Mouse (Mus musculus): ENCODE results near the gene Dvl1. TPM values are rescaled to one million over a fixed set of nuclear protein-coding genes. Genes with fewer than 3 reads are reported as not detected.

The Dvl1 gene
- polyA plus RNA-seq, 1 experiment: 8.1 TPM

DNA sequence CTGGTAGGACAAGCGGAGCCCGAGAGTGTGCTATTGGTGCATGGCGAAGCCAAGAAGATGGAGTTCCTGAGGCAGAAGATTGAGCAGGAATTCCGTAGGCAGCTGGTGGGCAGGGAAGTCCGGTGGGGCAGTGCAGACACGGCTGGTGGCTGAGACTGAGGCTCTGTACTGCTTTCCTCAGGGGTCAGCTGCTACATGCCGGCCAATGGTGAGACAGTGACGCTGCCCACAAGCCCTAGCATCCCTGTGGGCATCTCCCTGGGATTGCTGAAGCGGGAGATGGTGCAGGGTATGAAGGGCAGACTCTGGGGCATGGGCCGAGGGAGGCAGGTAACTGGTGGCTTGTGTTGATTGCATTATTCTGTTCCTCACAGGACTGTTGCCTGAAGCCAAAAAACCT is 40.5 kb downstream of the Dvl1 start:
- TF ChIP-seq GATA1 (IDR thresholded peaks at IDR 0.05; ENCODE audit: low read length) (no peak), TAL1 (IDR thresholded peaks at IDR 0.05; ENCODE audit: low read length) (no peak)
- Histone ChIP-seq H3K36me3 (ENCODE audit: control insufficient read depth) (peaks cover 68% of the 10 kb centered on the region), H3K27me3 (ENCODE audit: control insufficient read depth) (no peaks in the 10 kb centered on the region), H3K4me3 (replicated peaks) (no peak overlapping the region), H3K4me1 (ENCODE audit: control insufficient read depth) (peaks cover 23% of the 10 kb centered on the region), H3K9me3 (ENCODE audit: control insufficient read depth, low read length) (no peaks in the 10 kb centered on the region)

DNA sequence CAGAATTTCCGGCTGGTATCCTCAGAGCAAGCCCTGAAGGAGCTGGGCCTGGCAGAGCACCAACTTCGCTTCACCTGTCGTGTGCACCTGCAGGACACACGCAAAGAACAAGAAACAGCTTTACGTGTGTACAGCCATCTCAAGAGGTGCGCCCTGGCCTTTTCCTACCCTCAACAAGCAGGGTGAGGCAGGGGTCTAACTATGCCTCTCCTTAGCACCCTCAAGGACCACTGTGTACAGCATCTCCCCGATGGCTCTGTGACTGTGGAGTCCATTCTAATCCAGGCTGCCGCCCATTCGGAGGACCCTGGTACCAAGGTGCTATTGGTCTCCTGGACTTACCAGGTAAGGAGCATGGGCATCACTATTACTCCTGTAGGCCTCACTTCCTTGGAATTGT is 41.0 kb downstream of the Dvl1 start:
- Histone ChIP-seq H3K4me3 (replicated peaks) (no peak overlapping the region), H3K9me3 (ENCODE audit: control insufficient read depth, low read length) (no peaks in the 10 kb centered on the region), H3K27me3 (ENCODE audit: control insufficient read depth) (no peaks in the 10 kb centered on the region), H3K36me3 (ENCODE audit: control insufficient read depth) (peaks cover 65% of the 10 kb centered on the region), H3K4me1 (ENCODE audit: control insufficient read depth) (peaks cover 28% of the 10 kb centered on the region)
- TF ChIP-seq GATA1 (IDR thresholded peaks at IDR 0.05; ENCODE audit: low read length) (no peak), TAL1 (IDR thresholded peaks at IDR 0.05; ENCODE audit: low read length) (no peak)

DNA sequence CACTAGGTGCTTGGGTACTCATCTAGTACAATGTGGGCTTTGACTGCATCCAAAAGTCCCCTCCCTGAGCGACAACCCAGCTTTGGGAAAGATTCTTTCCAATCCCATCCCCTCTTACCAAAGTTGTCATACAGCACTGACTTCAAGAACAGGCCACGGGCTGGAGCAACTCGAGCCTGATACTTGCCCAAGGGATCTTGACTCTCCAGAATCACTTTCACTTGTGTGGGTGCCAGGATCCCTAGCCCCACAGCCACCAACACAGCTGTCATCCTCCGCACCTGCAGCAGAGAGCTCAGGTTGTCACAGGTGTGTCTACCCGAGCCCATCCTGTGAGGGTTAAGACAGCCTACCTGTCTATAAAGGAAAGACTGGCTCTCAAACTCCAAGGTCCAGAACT is 42.1 kb downstream of the Dvl1 start:
- Histone ChIP-seq H3K4me1 (ENCODE audit: control insufficient read depth) (peaks cover 39% of the 10 kb centered on the region), H3K4me3 (replicated peaks) (no peak overlapping the region), H3K36me3 (ENCODE audit: control insufficient read depth) (peaks cover 58% of the 10 kb centered on the region), H3K27me3 (ENCODE audit: control insufficient read depth) (no peaks in the 10 kb centered on the region), H3K9me3 (ENCODE audit: control insufficient read depth, low read length) (no peaks in the 10 kb centered on the region)
- no peak for TF ChIP-seq TAL1 (IDR thresholded peaks at IDR 0.05; ENCODE audit: low read length)

DNA sequence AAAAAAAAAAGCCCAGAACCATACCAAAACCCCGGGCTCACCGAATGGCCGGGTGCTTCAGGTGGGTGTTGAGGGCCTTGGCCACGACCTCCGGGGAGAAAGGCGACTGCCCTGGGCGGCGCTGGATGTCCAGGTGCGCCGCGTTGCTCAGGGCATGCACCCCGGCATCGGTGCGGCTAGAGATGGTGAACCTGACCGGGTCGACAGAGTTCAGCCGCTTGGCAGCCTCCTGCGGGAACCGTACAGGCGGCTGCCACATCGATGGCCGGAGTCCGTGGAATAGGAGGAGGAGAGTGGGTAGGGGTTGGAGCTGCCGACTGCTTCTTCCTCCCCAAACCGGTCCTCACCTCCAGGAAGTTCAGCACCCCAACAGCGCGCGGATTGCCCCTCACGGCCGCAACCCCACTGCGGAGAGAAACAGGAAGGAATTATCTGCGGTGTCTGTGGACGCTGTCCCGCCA is 43.8 kb downstream of the Dvl1 start:
- Histone ChIP-seq H3K9me3 (ENCODE audit: control insufficient read depth, low read length) (no peaks in the 10 kb centered on the region), H3K4me3 (replicated peaks) (peak overlapping the region; percentile 89), H3K4me1 (ENCODE audit: control insufficient read depth) (peaks cover 57% of the 10 kb centered on the region), H3K27me3 (ENCODE audit: control insufficient read depth) (no peaks in the 10 kb centered on the region), H3K36me3 (ENCODE audit: control insufficient read depth) (peaks cover 57% of the 10 kb centered on the region)
- TF ChIP-seq TAL1 (IDR thresholded peaks at IDR 0.05; ENCODE audit: low read length) (no peak), GATA1 (IDR thresholded peaks at IDR 0.05; ENCODE audit: low read length) (no peak)

DNA sequence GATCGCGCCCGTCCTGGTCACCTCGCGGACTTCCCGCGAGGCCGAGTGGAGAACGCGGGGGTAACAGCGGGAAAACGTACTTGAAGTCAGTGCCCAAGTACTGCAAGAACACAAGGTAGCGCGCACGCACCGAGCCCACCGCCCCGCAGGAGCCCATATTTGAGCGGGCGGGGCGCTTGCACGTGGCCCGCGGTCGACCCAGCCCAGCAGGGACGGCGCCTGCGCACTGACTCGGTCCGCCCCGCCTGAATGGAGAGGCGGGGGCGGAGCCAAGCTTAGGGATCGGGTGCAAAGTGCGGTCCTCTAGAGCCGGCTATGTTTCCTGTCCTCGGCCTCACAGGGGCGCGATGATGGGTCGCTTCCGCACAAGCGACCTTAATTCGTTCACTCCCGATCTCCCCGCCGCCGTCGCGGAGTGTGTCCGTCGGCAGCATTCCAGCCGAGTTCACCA is 44.4 kb downstream of the Dvl1 start, which contains the start of the genes Pusl1 and Acap3:
Pusl1 (minus strand) TSS at position 231 of the 451 bp plus-strand sequence.
Acap3 (plus strand) TSS at position 272 of the 451 bp plus-strand sequence.
- peak within 1 kb of the TSS; percentile 89 for H3K4me3 ChIP-seq (replicated peaks)
- H3K9me3 ChIP-seq (ENCODE audit: control insufficient read depth, low read length): no peaks in the 10 kb centered on the region
- no peaks in the 10 kb centered on the region for H3K27me3 ChIP-seq (ENCODE audit: control insufficient read depth)
- H3K4me1 ChIP-seq (ENCODE audit: control insufficient read depth): peaks cover 58% of the 10 kb centered on the region
- TF ChIP-seq TAL1 (IDR thresholded peaks at IDR 0.05; ENCODE audit: low read length): no peak
- TF ChIP-seq GATA1 (IDR thresholded peaks at IDR 0.05; ENCODE audit: low read length): no peak
- H3K36me3 ChIP-seq (ENCODE audit: control insufficient read depth): peaks cover 57% of the 10 kb centered on the region

DNA sequence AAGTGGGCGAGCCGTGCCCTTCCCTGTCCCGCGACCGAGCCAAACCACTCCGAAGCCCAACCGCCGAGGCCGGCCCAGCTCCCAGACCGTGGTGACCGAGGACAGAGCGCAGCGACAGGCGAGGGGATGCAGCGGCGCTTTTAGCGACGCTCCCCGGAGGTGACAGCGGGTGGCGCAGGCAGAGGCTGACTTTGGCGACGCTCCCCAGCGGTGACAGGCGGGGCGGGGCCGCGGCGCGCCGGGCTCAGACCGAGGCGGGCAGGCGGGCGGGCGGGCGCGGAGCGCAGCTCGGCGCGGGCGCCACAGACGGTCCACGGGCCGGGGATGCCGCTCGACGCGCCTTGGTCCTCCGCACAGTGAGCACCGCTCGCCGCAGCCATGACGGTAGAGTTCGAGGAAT is 44.8 kb downstream of the Dvl1 start:
- peaks cover 57% of the 10 kb centered on the region for H3K36me3 ChIP-seq (ENCODE audit: control insufficient read depth)

DNA sequence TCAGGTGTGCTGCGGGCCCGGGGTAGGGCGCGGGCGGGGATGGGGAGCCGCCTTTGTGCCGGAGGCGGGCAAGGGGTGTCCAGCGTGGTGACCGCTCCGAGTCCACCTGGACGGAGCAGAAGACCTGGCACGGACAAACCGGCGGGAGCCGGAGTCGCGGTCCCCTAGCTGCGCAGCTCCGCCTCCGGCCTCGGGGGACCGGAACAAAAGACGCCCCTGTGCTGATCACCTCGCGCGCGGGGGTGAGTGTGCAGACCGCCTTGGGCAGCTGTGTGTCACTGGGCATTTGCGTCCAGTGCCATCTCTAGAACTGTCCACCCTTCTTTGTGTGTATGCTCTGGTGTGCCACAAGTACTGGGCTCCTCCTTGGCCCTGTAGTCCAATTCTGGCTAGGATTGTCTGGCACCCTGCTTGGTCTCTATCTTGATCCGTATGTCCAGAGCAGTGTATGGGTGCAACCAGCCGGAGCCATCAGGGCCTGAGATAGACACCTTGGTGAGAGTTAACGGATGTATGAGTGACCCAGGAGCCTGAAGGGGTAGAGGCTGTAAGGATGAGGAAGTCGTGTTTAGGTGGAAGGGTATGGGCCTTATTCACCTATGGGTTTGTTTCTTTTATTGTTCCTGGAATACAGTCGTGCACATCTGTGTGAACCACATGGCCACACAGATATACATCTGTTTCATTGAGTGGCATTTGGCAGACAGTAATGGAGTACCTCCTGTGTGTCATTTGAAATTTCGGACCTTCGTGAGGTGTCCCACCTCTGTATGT is 45.4 kb downstream of the Dvl1 start:
- Histone ChIP-seq H3K27me3 (ENCODE audit: control insufficient read depth) (no peaks in the 10 kb centered on the region), H3K4me1 (ENCODE audit: control insufficient read depth) (peaks cover 58% of the 10 kb centered on the region), H3K4me3 (replicated peaks) (peak overlapping the region; percentile 89), H3K36me3 (ENCODE audit: control insufficient read depth) (peaks cover 55% of the 10 kb centered on the region), H3K9me3 (ENCODE audit: control insufficient read depth, low read length) (peaks cover 6% of the 10 kb centered on the region)
- no peak for TF ChIP-seq GATA1 (IDR thresholded peaks at IDR 0.05; ENCODE audit: low read length)
- TF ChIP-seq TAL1 (IDR thresholded peaks at IDR 0.05; ENCODE audit: low read length): no peak; the same call in 2 of the 3 replicates

More for the DNA sequence above, 44.8 kb downstream of the Dvl1 start:
- Histone ChIP-seq H3K27me3 (ENCODE audit: control insufficient read depth) (no peaks in the 10 kb centered on the region), H3K4me3 (replicated peaks) (peak overlapping the region; percentile 89), H3K4me1 (ENCODE audit: control insufficient read depth) (peaks cover 58% of the 10 kb centered on the region), H3K9me3 (ENCODE audit: control insufficient read depth, low read length) (peaks cover 4% of the 10 kb centered on the region)
- TF ChIP-seq GATA1 (IDR thresholded peaks at IDR 0.05; ENCODE audit: low read length) (no peak), TAL1 (IDR thresholded peaks at IDR 0.05; ENCODE audit: low read length) (no peak)

DNA sequence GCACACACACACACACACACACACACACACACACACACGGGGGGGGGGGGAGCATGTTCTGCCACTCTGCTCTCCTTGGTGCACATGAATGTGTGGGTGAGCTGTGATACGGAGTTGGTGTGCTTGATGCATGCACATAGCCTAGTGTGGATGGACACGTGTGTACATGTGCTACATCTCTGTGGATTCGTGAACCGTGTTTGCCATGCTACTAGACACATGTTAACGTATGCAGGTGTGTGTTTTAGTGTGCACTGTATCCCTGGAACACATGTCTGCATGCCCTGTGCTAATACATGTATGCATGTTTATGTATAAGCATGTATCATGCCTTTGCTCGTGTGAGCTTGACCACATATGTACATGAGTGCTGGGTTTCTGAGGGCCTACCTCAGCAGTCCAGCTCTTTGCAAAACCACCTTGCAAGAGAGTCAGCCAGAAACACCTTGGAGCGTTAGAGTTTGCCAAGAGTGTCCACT is 46.0 kb downstream of the Dvl1 start:
- TF ChIP-seq TAL1 (IDR thresholded peaks at IDR 0.05; ENCODE audit: low read length) (no peak), GATA1 (IDR thresholded peaks at IDR 0.05; ENCODE audit: low read length) (no peak)
- peaks cover 58% of the 10 kb centered on the region for H3K4me1 ChIP-seq (ENCODE audit: control insufficient read depth)
- peak overlapping the region; percentile 89 for H3K4me3 ChIP-seq (replicated peaks)
- H3K36me3 ChIP-seq (ENCODE audit: control insufficient read depth): peaks cover 53% of the 10 kb centered on the region
- peaks cover 9% of the 10 kb centered on the region for H3K9me3 ChIP-seq (ENCODE audit: control insufficient read depth, low read length)
- no peaks in the 10 kb centered on the region for H3K27me3 ChIP-seq (ENCODE audit: control insufficient read depth)

DNA sequence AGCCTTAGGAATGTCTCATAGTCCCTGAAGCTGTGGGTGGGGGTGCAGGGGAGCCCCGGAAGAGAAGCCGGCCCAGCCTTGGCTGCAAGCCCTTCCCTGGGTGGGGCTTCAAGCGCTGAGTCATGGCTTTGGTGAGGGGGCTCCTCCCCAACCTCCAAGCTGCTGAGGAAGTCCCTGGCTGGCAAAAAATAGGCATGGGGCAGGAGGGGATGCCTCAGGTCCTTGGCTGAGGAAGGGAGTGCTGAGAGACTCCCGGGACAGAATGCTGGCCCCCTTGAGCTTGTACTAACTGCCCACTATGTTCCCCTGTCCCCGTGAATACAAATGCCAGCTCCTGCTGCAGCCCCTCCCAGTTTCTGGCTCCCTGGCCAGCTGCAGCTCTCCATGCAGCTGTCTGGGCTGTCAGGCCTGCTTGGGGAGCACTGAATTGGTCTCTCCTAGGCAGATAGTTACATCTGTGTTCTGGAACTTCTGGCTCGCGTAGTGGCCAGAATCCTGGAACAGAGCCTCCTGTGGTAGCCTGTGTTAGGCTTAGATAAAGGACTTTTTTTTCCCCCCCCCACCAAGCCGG is 47.2 kb downstream of the Dvl1 start:
- peaks cover 58% of the 10 kb centered on the region for H3K4me1 ChIP-seq (ENCODE audit: control insufficient read depth)
- no peaks in the 10 kb centered on the region for H3K27me3 ChIP-seq (ENCODE audit: control insufficient read depth)
- peak overlapping the region; percentile 89 for H3K4me3 ChIP-seq (replicated peaks)
- peaks cover 9% of the 10 kb centered on the region for H3K9me3 ChIP-seq (ENCODE audit: control insufficient read depth, low read length)
- TF ChIP-seq GATA1 (IDR thresholded peaks at IDR 0.05; ENCODE audit: low read length) (no peak), TAL1 (IDR thresholded peaks at IDR 0.05; ENCODE audit: low read length) (no peak)
- peaks cover 53% of the 10 kb centered on the region for H3K36me3 ChIP-seq (ENCODE audit: control insufficient read depth)

Measured in erythroblast, embryonic 14.5 days (primary cell).